Mouse (Mus musculus): Measurements from ENCODE around the gene Gm21958. TPM values are rescaled to one million over a fixed set of nuclear protein-coding genes. Genes with fewer than 3 reads are reported as not detected.

Gene Gm21958
- polyA plus RNA-seq (2012; rRNA removed), result not detected in 2 replicates

DNA sequence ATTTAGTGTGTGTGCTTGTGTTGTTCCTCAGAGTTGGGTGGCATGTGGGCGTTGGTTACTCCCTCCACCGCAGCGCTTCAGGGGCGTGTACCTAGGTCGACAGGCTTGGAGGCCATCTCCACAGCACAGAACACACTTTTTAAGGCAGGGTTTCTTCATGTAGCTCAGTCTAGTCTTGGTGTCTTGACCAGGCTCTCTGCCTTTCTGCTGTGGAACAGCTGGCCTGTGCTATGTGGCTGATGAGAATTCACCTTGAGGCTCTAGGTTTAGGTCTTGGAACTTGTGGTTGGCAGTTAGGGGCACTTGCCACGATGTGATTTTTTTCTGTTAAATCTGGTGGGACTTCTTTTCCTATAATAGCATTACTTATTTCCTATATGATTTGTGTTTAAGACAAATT lies at the start of gene Gm21958:
Gene Gm21958, minus strand, starts transcription at position 101 of the 400 bp plus-strand sequence.

DNA sequence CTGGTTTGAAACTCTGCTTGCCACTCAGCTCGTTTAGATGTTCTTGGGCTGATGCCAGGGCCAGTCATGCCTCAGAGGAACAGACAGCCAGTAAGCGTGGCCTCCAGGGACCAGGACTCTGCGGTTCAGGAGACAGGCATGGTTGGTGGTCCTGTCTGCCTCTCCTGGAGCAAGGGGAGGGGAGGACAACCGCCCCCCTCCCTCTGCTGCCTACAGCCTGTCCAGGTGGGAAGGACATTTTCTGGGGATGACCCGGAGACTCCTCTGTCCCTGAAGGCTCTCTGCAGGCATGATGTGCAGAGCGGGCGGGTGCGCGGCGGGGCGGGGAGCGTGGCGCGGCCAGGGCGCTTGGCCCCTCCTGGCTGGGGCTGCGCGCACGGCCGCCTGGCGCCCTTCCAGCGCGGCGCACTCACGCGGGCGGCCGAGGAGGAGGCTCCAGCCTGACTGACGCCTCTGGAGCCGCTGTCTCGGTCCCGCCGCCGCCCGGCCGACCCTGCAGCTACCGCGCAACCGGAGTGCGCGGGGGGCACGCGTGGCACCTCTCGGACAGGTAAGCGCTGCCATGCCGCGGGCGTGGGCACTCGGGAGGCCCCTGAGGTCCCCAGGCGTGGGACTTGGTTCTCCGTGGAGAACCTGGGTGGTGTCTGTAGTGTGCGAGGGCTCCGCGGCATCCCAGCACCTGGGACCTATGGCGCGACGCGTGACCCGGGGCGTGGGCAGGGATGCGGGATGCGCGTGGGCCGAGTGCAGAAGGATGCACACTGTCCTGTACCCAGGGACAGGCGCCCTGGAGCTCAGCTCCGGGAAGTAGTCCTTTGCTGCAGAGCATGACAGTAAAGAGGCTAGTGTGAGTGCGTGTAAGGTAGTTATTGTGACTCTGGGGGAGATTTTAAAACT lies 41.2 kb upstream of the Gm21958 start, which contains the start of gene Smad9:
Gene Smad9, plus strand, starts transcription at position 438 of the 897 bp plus-strand sequence.

DNA sequence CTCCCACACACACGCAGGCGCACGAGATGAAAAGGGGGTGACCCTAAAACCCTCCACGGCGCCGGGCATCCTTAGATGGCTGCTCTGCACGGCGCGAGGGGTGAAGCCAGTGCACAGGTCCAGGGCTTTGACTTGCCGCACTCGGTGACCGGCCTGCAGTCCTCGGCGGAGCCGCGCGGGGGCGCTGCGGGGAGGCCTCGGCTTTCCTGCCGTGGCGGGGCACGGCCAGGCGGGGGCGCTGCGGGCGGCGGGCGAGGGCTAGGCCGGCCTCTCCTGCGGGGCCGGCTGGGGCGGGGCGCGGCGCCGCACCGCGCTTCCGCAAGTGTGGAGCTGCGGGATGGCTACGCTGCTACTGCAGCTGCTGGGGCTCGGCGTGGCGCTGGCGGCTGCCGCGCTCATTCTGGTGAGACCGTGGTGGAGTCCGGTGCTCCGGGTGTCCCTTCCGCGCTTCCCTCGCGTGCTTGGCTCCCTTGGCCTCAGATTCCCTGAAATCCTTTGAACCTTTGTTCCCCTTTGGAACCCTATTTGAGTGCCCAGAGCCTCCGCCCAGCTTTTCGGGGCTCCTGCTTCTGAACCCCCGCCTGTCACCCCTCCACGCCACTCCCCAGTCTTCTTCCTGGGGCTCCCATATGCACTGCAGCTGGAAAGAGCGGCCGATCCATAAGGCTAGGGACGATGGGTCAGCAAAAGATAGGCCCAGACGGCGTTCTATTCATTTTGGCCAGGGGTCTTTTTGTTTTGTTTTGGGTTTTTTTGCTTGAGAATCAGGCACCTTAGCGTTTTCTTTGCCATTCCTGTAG lies 21.3 kb upstream of the Gm21958 start, which contains the start of the genes Exosc8 and Alg5:
Gene Exosc8, minus strand, starts transcription at position 147 of the 800 bp plus-strand sequence.
Gene Alg5, plus strand, starts transcription at position 293 of the 800 bp plus-strand sequence.

DNA sequence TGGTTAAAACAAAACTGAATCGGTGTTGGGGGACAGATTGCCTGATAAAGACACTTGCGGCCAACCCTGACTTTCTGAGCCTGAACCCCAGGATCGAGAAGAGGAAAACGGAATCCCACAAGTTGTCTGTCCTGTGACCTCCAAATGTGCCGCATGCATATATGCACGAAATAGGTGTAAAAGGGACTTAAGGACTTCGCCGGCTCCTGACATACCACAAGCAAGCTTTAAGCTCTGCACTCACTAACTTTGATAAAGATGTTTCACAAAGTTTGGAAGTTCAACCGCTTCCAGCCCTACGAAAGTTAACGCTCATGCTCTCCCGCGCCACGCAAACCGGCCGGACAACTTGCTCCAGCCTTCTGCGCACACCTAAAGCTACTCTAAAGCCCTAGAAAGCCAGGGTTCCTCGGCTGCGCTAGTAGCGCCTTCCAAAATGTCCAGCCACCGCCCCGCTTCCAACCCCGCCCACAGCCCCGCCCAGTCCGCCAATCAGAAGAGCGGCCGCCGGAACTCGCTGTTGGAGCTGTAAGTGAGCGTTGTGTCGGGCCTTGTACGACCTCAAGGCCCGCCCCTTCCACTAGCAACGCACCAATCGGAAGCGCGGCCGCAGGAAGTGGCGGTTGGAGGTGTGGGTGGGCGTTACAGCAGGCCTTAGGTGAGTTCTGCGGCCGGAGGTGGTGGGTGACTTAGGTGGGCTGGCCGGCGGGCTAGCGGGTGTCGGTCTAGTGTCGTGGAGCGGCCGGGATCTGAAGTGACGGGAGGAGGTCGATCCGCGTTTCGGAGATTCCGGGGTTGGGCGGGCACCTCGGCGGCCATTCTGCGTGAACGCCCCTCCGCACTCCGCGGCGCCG lies 21.7 kb downstream of the Gm21958 start, which contains the start of gene Supt20:
Gene Supt20, plus strand, starts transcription at position 606 of the 854 bp plus-strand sequence.

Other genes with a start within 250 kb of the Gm21958 start
- 13.3 and 18.4 TPM in 2 replicates for gene Supt20, start 21.5 kb downstream of the Gm21958 start, polyA plus RNA-seq (2012; rRNA removed)
- gene Exosc8, start 21.0 kb upstream of the Gm21958 start, polyA plus RNA-seq (2012; rRNA removed), result 2.1 TPM in 2 replicates
- 4.0 and 5.0 TPM in 2 replicates for gene Alg5, start 21.2 kb upstream of the Gm21958 start, polyA plus RNA-seq (2012; rRNA removed)
- 1.6 and 2.1 TPM in 2 replicates for gene Smad9, start 41.2 kb upstream of the Gm21958 start, polyA plus RNA-seq (2012; rRNA removed)
- 5.1 and 10.2 TPM in 2 replicates for gene Rfxap, start 93.4 kb upstream of the Gm21958 start, polyA plus RNA-seq (2012; rRNA removed)
- 0.06 and 0.09 TPM in 2 replicates for gene Sertm1, start 201.5 kb upstream of the Gm21958 start, polyA plus RNA-seq (2012; rRNA removed)